Mouse (Mus musculus) liver, embryonic 13.5 days (tissue): Measurements from ENCODE around the gene I0C0044D17Rik. TPM values are rescaled to one million over a fixed set of nuclear protein-coding genes. Genes with fewer than 3 reads are reported as not detected.
"Not testable (repeated sequence)": the region's sequence is repeated elsewhere in the genome, so short reads cannot be mapped to it uniquely, and the experiment has no call there.

Experiments used
- ATAC-seq: fragments of 200-750 bp; cut with Nextera tagmentation; 2 replicates; pipeline ENCODE4 v1.8.0; 2017; ENCODE audit warnings: low read depth, mild to moderate bottlenecking, moderate number of reproducible peaks, moderate library complexity
- DNase-seq: peaks from one replicate; pipeline ENCODE4 v3.0.0; 2022
- H3K27ac ChIP-seq: fragments of 300-500 bp; sonication (generic); 2 replicates; pipeline ENCODE4 v1.5.1; 2015; ENCODE audit warnings: moderate library complexity, mild to moderate bottlenecking, inconsistent platforms
- H3K27me3 ChIP-seq: fragments of 300-500 bp; sonication (generic); 2 replicates; pipeline ENCODE4 v1.6.1; 2015; ENCODE audit warnings: mild to moderate bottlenecking, inconsistent platforms
- H3K36me3 ChIP-seq: fragments of 300-500 bp; sonication (generic); 2 replicates; pipeline ENCODE4 v1.6.1; 2015; ENCODE audit warnings: mild to moderate bottlenecking, inconsistent platforms
- H3K4me1 ChIP-seq: fragments of 300-500 bp; sonication (generic); replicated peaks from 2 replicates; pipeline ENCODE4 v1.6.1; 2015; ENCODE audit warnings: inconsistent platforms
- H3K4me2 ChIP-seq: fragments of 300-500 bp; sonication (generic); 2 replicates; pipeline ENCODE4 v1.6.1; 2015; ENCODE audit warnings: inconsistent platforms, mild to moderate bottlenecking, moderate library complexity
- H3K4me3 ChIP-seq: fragments of 300-500 bp; sonication (generic); replicated peaks from 2 replicates; pipeline ENCODE4 v1.5.1; 2015; ENCODE audit warnings: mild to moderate bottlenecking, inconsistent platforms
- H3K9ac ChIP-seq: fragments of 300-500 bp; sonication (generic); 2 replicates; pipeline ENCODE4 v1.6.1; 2015; ENCODE audit warnings: mild to moderate bottlenecking, inconsistent platforms
- H3K9me3 ChIP-seq: fragments of 300-500 bp; sonication (generic); replicated peaks from 2 replicates; pipeline ENCODE4 v1.6.1; 2016; ENCODE audit warnings: inconsistent platforms
- WGBS: fragments of 180-500 bp; shearing (Covaris S2); methylation state at CpG from one replicate; pipeline ENCODE4 v1.1.7; 2015; ENCODE audit not compliant: insufficient replicate concordance; 5-methylcytosine and 5-hydroxymethylcytosine counted together
- polyA plus RNA-seq: library from polyadenylated mRNA; unstranded; fragments of >200 nt; fragmentation: Nextera tagmentation; extraction: Ambion mirVana; gene quantifications from 2 replicates; pipeline ENCODE4 v1.2.1, GENCODE M21; 2015

I0C0044D17Rik gene
- polyA plus RNA-seq, result not detected in 2 replicates

DNA sequence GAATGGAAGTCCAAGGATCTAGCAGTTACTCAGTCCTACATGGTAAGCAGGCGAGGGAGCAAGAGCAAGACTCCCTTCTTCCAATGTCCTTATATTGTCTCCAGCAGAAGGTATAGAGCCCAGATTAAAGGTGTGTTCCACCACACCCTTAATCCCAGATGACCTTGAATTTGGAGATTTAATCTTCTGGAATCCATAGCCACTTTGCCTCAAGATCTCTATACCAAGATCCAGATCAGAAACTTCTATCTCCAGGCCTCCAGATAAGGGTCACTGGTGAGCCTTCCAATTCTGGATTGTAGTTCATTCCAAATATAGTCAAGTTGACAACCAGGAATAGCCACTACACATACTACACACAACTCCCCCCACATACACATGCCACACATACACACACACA, at the start of gene I0C0044D17Rik:
Gene I0C0044D17Rik (minus strand): TSS at position 101 of the 400 bp plus-strand sequence.
- H3K27ac ChIP-seq, DNase-seq, ATAC-seq, H3K9ac ChIP-seq, H3K27me3 ChIP-seq, H3K9me3 ChIP-seq, H3K4me2 ChIP-seq, H3K36me3 ChIP-seq, H3K4me3 ChIP-seq, H3K4me1 ChIP-seq: not testable (repeated sequence)
- 44% methylated on average over 1 of the region's 1 CpGs for WGBS

DNA sequence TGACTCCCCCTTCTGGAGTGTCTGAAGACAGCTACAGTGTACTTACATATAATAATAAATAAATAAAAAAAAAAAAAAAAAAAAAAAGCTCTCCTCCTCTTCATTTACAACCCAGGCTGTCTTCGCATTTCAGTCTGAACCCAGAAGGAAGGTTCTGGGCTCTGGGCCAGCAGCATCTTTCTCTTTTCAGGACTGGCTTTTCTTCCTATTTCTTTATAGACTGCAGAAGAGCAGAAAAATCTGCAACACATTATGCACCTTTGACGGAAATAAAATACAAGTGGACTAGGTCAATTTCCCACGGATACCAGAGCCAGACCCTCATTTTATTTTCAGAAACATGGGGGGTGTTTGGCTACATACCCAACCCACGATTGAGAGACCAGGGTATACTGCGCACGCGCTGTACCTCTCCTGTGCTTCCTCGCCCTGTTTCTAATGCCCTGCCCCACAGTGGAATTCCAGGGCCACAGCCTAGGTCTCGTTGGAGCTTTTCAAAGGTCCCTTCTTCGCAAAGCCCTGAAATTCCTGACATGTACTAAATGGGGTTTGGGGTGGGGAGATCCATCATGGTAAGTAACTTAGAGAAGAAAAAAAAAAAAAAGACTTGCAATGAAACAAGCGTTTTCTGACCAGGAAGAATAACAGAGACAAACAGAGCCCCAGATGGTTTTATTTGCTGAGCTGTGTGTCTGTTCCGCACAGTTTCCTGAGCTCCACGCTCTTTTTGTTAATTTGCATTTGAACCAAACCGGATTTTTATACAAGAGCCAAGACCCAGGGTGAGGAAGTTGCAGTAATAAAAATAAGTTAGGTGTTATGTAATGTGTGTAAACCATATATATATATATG, 42.0 kb upstream of the I0C0044D17Rik start:
- Histone ChIP-seq H3K36me3 (no peaks in the 10 kb centered on the region), H3K9ac (no peak overlapping the region), H3K27me3 (no peaks in the 10 kb centered on the region), H3K4me2 (no peak overlapping the region), H3K4me3 (no peak overlapping the region), H3K27ac (no peak overlapping the region), H3K9me3 (no peaks in the 10 kb centered on the region), H3K4me1 (no peaks in the 10 kb centered on the region)
- DNase-seq (no peak), ATAC-seq (no peak)
- WGBS, result 75% methylated on average over 14 of the region's 14 CpGs

DNA sequence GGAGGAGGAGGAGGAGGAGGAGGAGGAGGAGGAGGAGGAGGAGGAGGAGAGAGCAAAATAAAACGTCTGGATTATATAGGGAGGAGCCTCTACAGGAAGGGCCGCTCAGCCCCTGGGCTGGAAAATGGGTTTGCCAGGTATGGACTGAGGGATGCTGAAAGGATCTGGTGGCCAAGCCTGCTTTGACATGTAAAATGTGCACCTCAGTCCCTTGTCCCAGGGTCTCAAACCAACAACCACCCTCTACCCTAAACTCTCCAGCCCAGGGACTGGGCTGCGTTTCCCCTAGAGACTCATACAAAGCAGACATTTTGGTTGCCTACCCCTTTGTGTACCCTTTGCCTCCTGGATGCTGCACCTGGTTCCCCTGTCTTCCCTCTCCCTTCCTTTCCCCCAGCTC, 40.9 kb upstream of the I0C0044D17Rik start:
- no peaks in the 10 kb centered on the region for H3K4me1 ChIP-seq
- no peaks in the 10 kb centered on the region for H3K27me3 ChIP-seq
- H3K27ac ChIP-seq, result no peak overlapping the region
- no peak overlapping the region for H3K9ac ChIP-seq
- 57% methylated on average over 3 of the region's 3 CpGs for WGBS
- DNase-seq, result no peak
- no peaks in the 10 kb centered on the region for H3K36me3 ChIP-seq
- H3K4me2 ChIP-seq, result no peak overlapping the region
- H3K9me3 ChIP-seq, result no peaks in the 10 kb centered on the region
- no peak for ATAC-seq
- no peak overlapping the region for H3K4me3 ChIP-seq

DNA sequence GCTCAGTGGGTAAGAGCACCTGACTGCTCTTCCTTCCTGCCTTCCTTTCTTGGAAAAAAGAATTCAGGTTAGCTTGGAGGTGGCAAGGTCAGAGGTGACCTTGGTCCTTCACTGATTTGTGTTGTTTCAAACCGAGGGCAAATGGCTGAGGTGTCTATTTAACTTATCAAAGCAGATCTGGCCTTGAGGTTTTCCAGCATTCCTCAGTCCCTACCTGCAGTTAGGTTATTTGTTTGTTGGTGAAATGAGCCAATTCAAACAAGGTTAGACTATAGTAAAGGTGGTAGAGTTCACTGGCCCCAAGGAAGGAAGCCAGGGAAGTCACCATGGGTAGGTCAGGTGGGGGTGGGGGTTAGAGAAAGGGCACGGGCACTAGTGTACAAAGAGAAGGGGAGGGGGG, 40.5 kb upstream of the I0C0044D17Rik start:
- ATAC-seq (no peak), DNase-seq (no peak)
- Histone ChIP-seq H3K4me1 (no peaks in the 10 kb centered on the region), H3K27me3 (no peaks in the 10 kb centered on the region), H3K9ac (no peak overlapping the region), H3K36me3 (no peaks in the 10 kb centered on the region), H3K4me2 (no peak overlapping the region), H3K27ac (no peak overlapping the region), H3K4me3 (no peak overlapping the region), H3K9me3 (no peaks in the 10 kb centered on the region)
- 39% methylated on average over 1 of the region's 2 CpGs for WGBS

GRCm38 (mm10) chr4:98863451-98863850, 39.8 kb upstream of the I0C0044D17Rik start:
- H3K9ac ChIP-seq, result no peak overlapping the region
- no peaks in the 10 kb centered on the region for H3K36me3 ChIP-seq
- ATAC-seq, result no peak
- no peaks in the 10 kb centered on the region for H3K4me1 ChIP-seq
- no peak for DNase-seq
- no peaks in the 10 kb centered on the region for H3K27me3 ChIP-seq
- no peaks in the 10 kb centered on the region for H3K9me3 ChIP-seq
- H3K4me3 ChIP-seq, result no peak overlapping the region
- 54% methylated on average over 2 of the region's 2 CpGs for WGBS
- no peak overlapping the region for H3K4me2 ChIP-seq
- H3K27ac ChIP-seq, result no peak overlapping the region

DNA sequence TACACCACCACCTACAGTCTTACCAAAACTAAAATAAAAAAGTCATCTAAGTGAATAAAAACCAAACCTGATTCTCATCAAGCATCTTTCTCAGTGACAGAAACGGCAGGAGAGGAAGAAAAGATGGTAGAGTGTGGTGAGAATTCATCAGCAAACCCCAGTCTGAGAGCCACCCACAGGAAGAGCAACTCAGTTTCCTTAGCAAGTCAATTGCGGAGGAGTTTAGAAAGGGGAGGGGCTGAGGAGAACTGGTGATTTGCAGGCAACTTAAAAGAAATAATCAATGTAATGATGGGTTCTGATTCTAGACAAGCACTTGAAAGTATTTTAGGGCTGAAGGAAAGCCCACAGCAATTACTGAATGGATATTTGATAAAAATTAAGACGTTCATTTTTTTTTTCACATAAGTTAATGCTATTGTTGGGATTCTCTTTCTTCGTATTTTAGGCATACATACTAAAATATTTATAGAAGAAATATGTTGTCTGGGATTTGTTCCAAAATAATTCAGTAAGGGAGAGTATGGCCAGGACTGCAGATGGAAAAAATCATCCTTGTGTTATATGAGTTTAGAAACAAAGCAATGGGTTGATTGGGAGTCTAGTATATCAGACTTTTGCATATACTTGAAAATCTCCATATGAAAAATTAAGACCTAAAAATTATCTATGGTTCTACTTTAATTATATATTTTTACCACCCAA, 34.7 kb upstream of the I0C0044D17Rik start:
- no peaks in the 10 kb centered on the region for H3K36me3 ChIP-seq
- H3K4me1 ChIP-seq, result no peaks in the 10 kb centered on the region
- H3K27me3 ChIP-seq, result no peaks in the 10 kb centered on the region
- ATAC-seq (no peak), DNase-seq (no peak)
- H3K9me3 ChIP-seq, result no peaks in the 10 kb centered on the region
- no peak overlapping the region for H3K9ac ChIP-seq
- no peak overlapping the region for H3K4me2 ChIP-seq
- H3K4me3 ChIP-seq, result no peak overlapping the region
- 46% methylated on average over 4 of the region's 4 CpGs for WGBS
- no peak overlapping the region for H3K27ac ChIP-seq

GRCm38 (mm10) chr4:98857037-98857648, 33.5 kb upstream of the I0C0044D17Rik start:
- Histone ChIP-seq H3K9me3 (no peaks in the 10 kb centered on the region), H3K4me1 (no peaks in the 10 kb centered on the region), H3K36me3 (no peaks in the 10 kb centered on the region), H3K9ac (no peak overlapping the region), H3K4me3 (no peak overlapping the region), H3K27ac (no peak overlapping the region), H3K27me3 (no peaks in the 10 kb centered on the region), H3K4me2 (no peak overlapping the region)
- no peak for DNase-seq
- WGBS, result 70% methylated on average over 11 of the region's 11 CpGs
- ATAC-seq, result no peak

DNA sequence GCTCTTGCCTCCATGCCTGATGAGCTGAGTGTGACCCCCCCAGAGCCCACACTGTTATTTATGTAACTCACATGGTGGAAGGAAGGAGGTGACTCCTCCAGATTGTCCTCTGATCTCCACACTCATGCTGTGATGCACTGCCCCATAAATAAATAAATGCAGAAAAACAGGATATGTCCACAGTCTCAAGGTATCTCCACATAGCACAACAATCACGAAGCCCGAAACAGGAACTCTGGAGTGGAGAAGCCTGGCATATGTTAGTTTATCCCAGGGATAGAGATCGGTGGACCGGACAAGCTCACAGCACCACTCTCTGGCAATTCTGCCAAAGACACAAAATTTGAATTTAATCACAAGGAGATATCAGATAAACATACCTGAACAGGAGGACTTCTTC, 30.3 kb upstream of the I0C0044D17Rik start:
- no peaks in the 10 kb centered on the region for H3K9me3 ChIP-seq
- H3K36me3 ChIP-seq, result no peaks in the 10 kb centered on the region
- H3K4me3 ChIP-seq, result no peak overlapping the region
- no peak for ATAC-seq
- WGBS, result 80% methylated on average over 4 of the region's 4 CpGs
- no peak for DNase-seq
- H3K4me1 ChIP-seq, result no peaks in the 10 kb centered on the region
- H3K4me2 ChIP-seq, result no peak overlapping the region
- no peaks in the 10 kb centered on the region for H3K27me3 ChIP-seq
- H3K9ac ChIP-seq, result no peak overlapping the region
- H3K27ac ChIP-seq, result no peak overlapping the region

DNA sequence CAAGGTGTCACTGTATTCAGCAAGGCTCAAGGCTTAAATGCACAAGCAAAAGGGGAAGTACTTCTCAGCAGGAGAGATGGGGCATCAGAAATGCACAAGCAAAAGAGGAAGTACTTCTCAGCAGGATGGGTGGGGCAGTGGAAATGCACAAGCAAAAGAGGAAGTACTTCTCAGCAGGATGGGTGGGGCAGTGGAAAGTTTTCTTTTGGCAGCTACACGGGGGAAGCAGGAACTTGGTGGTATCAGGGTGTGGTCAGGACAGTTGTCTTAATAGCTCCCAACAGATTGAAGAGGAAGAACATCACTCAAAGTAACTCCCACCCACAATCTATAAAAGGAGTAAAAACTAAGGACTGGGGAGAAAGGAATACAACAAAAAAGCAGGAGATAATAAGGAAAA, 26.8 kb upstream of the I0C0044D17Rik start:
- H3K9ac ChIP-seq, H3K27me3 ChIP-seq, H3K4me1 ChIP-seq, H3K4me2 ChIP-seq, ATAC-seq, H3K4me3 ChIP-seq, DNase-seq, H3K27ac ChIP-seq, H3K9me3 ChIP-seq, H3K36me3 ChIP-seq: not testable (repeated sequence)
- WGBS, result 29% methylated on average over 1 of the region's 1 CpGs

GRCm38 (mm10) chr4:98847120-98847885, 23.7 kb upstream of the I0C0044D17Rik start:
- Histone ChIP-seq H3K27ac (no peak overlapping the region), H3K4me2 (no peak overlapping the region), H3K9ac (no peak overlapping the region), H3K36me3 (no peaks in the 10 kb centered on the region), H3K9me3 (no peaks in the 10 kb centered on the region), H3K4me3 (no peak overlapping the region), H3K27me3 (no peaks in the 10 kb centered on the region), H3K4me1 (no peaks in the 10 kb centered on the region)
- 49% methylated on average over 6 of the region's 6 CpGs for WGBS
- DNase-seq (no peak), ATAC-seq (no peak)

DNA sequence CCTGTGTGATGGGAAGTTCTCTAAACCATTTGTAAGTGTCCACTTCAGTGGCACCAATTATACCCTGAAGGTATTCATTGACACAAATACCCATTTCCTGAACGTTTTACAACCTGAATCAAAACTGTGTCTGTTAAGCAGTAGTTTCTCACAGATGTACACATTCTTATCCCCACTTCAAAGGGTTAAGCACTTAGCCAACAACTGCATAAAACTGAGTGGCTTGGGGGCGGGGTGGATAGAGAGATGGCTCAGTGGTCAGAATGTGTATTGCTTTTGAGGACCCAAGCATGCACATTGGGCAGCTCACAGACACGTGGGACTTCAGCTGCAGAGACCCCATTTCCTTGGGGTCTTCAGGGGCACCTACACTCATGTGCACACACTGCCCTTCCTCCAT, 22.8 kb upstream of the I0C0044D17Rik start:
- ATAC-seq (no peak), DNase-seq (no peak)
- Histone ChIP-seq H3K4me1 (no peaks in the 10 kb centered on the region), H3K9me3 (no peaks in the 10 kb centered on the region), H3K27ac (no peak overlapping the region), H3K36me3 (no peaks in the 10 kb centered on the region), H3K4me3 (no peak overlapping the region), H3K9ac (no peak overlapping the region), H3K27me3 (no peaks in the 10 kb centered on the region), H3K4me2 (no peak overlapping the region)
- 36% methylated on average over 3 of the region's 3 CpGs for WGBS
